Mouse (Mus musculus): ENCODE results near the gene C130026I21Rik. TPM values are rescaled to one million over a fixed set of nuclear protein-coding genes. Genes with fewer than 3 reads are reported as not detected.
A peak's percentile ranks its signal among the peaks of the same experiment; 100 is the strongest.
"Not testable (repeated sequence)": the region's sequence is repeated elsewhere in the genome, so short reads cannot be mapped to it uniquely, and the experiment has no call there.

C130026I21Rik gene
- 0.34 and 1.1 TPM in 2 replicates for polyA plus RNA-seq (2015; fragmentation: Nextera tagmentation; extraction: Ambion mirVana)

DNA sequence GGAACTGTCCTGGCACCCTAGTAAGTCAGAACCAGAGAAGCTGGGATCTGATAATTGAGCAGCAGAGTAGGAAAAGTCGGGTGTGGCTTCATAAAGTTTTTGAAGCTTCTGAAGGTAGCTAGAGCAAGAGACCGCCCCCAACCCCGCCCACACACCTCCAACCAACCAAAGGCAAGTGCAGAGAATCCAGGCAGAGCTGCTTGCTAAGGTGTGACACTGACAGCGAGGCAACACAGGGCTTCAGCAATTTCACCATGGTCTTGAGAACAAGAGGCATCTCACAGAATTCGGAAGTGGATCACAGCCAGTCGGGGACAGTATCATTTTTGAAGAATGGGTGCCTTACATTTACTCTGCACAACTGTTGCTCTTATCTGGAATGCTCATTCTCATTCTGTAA is at the start of gene C130026I21Rik:
Gene C130026I21Rik (minus strand): TSS at position 101 of the 400 bp plus-strand sequence.
- not testable (repeated sequence) for H3K4me3 ChIP-seq (ENCODE audit: low read depth, low read length); H3K4me2 ChIP-seq (ENCODE audit: low read depth, low read length); H3K27me3 ChIP-seq (ENCODE audit: insufficient read depth, low read length); H3K9ac ChIP-seq (replicated peaks); H3K9me3 ChIP-seq (ENCODE audit: low read length); H3K4me1 ChIP-seq (ENCODE audit: insufficient read depth); H3K36me3 ChIP-seq (replicated peaks; ENCODE audit: insufficient read depth, low read length); DNase-seq; H3K27ac ChIP-seq (ENCODE audit: low read depth); ATAC-seq
- no CpG with 5 or more reads among the region's 6 CpGs for whole genome bisulfite sequencing (ENCODE audit: insufficient replicate concordance)

DNA sequence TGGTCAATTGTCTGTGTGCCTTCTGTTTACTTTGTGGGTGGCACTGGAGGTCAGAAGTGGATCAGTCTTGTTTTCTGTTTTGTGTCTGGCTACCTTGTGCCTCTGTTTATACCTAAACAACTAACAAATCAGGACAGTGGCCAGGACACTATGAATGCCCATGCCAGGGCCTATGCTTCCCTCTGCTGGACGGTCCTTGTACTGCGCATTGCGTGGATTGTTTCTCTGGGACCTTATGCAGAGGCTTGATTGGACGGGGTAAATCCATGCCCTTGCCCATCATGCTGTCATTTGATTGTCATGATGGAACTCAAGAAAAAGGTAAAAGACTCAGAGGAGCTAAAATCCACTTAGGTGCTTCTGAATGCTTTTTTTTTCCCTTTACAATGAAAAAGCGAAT is 16.7 kb upstream of the C130026I21Rik start:
- DNase-seq; H3K9me3 ChIP-seq (ENCODE audit: low read length); H3K4me1 ChIP-seq (ENCODE audit: insufficient read depth); H3K4me2 ChIP-seq (ENCODE audit: low read depth, low read length); H3K9ac ChIP-seq (replicated peaks); H3K36me3 ChIP-seq (replicated peaks; ENCODE audit: insufficient read depth, low read length); H3K27me3 ChIP-seq (ENCODE audit: insufficient read depth, low read length); H3K4me3 ChIP-seq (ENCODE audit: low read depth, low read length); ATAC-seq; H3K27ac ChIP-seq (ENCODE audit: low read depth): not testable (repeated sequence)
- 37% methylated on average over 4 of the region's 5 CpGs for WGBS (ENCODE audit: insufficient replicate concordance)
- TF ChIP-seq CTCF (IDR thresholded peaks at IDR 0.05; ENCODE audit: low read depth) = peak; percentile 44

DNA sequence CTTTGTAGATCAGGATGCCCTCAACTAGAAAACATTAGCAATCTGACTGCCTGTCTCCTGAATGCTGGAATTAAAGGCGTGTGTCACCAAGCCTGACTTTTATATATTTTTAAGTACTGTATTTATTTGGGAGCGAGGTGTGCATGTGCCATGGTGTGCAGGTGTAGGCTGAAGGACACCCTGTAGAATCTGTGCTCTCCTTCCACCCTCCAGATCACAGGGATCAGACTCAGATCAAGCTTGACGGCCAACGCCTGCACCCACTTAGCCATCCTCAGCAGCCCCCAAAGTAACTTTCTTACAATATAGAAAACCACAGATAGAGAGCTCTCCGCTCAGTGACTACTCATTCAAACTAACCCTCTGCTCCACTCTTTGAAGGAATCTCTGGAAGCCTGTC is 6.1 kb upstream of the C130026I21Rik start:
- not testable (repeated sequence) for H3K9ac ChIP-seq (replicated peaks); H3K4me2 ChIP-seq (ENCODE audit: low read depth, low read length); H3K27ac ChIP-seq (ENCODE audit: low read depth); H3K4me1 ChIP-seq (ENCODE audit: insufficient read depth); H3K9me3 ChIP-seq (ENCODE audit: low read length); DNase-seq; H3K36me3 ChIP-seq (replicated peaks; ENCODE audit: insufficient read depth, low read length); ATAC-seq; H3K4me3 ChIP-seq (ENCODE audit: low read depth, low read length); H3K27me3 ChIP-seq (ENCODE audit: insufficient read depth, low read length)
- 72% methylated on average over 4 of the region's 5 CpGs for WGBS (ENCODE audit: insufficient replicate concordance)

DNA sequence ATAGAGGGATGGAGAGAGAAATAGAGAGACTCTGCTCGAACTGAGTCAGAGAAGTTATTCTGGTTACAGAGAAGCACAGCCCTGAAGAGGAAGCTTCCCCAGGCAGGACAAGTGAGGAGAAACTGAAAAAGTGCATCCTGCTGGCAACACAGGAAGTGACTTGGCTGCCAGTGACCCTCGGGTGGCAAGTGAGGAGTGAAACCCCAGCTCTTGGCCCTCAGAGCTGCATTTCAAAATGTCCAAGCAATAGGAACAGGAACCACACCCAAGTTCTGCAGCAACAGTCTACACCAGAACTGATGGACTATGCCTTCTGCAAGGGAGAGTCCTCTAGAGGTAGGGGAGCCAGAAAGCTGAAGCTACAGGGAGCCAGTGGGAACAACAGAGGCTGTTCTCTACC is 11.7 kb downstream of the C130026I21Rik start:
- not testable (repeated sequence) for H3K36me3 ChIP-seq (replicated peaks; ENCODE audit: insufficient read depth, low read length); H3K27me3 ChIP-seq (ENCODE audit: insufficient read depth, low read length); H3K27ac ChIP-seq (ENCODE audit: low read depth); H3K9me3 ChIP-seq (ENCODE audit: low read length); H3K9ac ChIP-seq (replicated peaks); ATAC-seq; H3K4me2 ChIP-seq (ENCODE audit: low read depth, low read length); H3K4me1 ChIP-seq (ENCODE audit: insufficient read depth); H3K4me3 ChIP-seq (ENCODE audit: low read depth, low read length)
- peak; percentile 12 for DNase-seq
- 42% methylated on average over 1 of the region's 2 CpGs for WGBS (ENCODE audit: insufficient replicate concordance)

DNA sequence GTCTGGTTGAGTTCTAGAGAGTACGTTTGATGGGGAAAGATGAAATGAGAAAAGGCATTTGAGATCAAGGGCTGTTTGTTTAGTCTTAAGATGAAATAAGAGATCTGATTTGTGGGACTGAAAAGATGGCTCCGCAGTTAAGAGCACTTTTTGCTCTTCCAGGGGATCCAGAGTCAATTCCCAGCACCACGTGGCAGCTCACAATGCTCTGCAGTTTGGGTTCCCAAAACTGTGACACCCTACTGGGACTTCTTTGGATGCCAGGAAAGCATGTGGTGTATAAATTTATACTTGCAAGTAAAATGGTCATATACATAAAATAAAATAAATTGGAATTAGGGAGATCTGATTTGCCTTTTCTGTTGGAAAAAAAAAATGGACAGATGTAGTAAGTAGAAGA is 15.1 kb downstream of the C130026I21Rik start:
- not testable (repeated sequence) for H3K9me3 ChIP-seq (ENCODE audit: low read length); H3K4me2 ChIP-seq (ENCODE audit: low read depth, low read length); H3K36me3 ChIP-seq (replicated peaks; ENCODE audit: insufficient read depth, low read length); ATAC-seq; DNase-seq; H3K4me3 ChIP-seq (ENCODE audit: low read depth, low read length); H3K27me3 ChIP-seq (ENCODE audit: insufficient read depth, low read length); H3K9ac ChIP-seq (replicated peaks); H3K4me1 ChIP-seq (ENCODE audit: insufficient read depth); H3K27ac ChIP-seq (ENCODE audit: low read depth)
- 56% methylated on average over 2 of the region's 3 CpGs for WGBS (ENCODE audit: insufficient replicate concordance)

DNA sequence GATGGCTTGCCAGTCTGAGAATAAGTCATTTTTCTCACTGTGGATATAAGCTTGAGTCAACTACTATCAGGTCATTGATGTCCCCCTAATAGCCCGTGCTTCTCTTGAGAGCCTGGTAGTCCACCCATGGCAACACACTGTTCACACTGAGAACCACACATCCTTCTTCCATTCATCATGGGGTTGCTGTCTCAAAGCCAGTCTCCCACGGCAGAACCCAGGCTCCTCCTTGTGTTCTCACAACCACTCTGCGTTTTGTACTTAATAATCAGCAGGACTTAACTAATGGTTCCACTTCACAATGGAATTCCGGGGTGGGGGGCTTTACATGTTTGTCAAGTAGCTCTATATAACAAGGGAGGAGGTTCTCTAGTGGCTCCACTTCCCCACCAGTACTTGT is 19.2 kb downstream of the C130026I21Rik start:
- H3K9me3 ChIP-seq (ENCODE audit: low read length); ATAC-seq; H3K4me1 ChIP-seq (ENCODE audit: insufficient read depth); H3K27ac ChIP-seq (ENCODE audit: low read depth); DNase-seq; H3K9ac ChIP-seq (replicated peaks); H3K4me2 ChIP-seq (ENCODE audit: low read depth, low read length); H3K36me3 ChIP-seq (replicated peaks; ENCODE audit: insufficient read depth, low read length); H3K4me3 ChIP-seq (ENCODE audit: low read depth, low read length); H3K27me3 ChIP-seq (ENCODE audit: insufficient read depth, low read length): not testable (repeated sequence)
- 77% methylated on average over 4 of the region's 4 CpGs for WGBS (ENCODE audit: insufficient replicate concordance)

DNA sequence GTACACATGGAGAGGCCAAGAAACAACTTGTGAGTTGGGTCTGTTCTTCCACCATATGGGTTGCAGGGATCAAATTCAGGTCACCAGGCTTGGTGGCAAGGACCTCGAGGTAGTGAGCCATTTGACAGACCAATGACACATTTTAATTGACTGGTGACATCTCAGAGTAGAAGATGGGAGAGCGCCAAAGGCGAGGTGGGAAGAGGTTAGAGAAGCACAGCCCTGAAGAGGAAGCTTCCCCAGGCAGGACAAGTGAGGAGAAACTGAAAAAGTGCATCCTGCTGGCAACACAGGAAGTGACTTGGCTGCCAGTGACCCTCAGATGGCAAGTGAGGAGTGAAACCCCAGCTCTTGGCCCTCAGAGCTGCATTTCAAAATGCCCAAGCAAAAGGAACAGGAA is 21.4 kb downstream of the C130026I21Rik start:
- not testable (repeated sequence) for H3K9me3 ChIP-seq (ENCODE audit: low read length); ATAC-seq; H3K4me1 ChIP-seq (ENCODE audit: insufficient read depth); H3K27ac ChIP-seq (ENCODE audit: low read depth); H3K36me3 ChIP-seq (replicated peaks; ENCODE audit: insufficient read depth, low read length); H3K4me3 ChIP-seq (ENCODE audit: low read depth, low read length); H3K4me2 ChIP-seq (ENCODE audit: low read depth, low read length); H3K27me3 ChIP-seq (ENCODE audit: insufficient read depth, low read length); H3K9ac ChIP-seq (replicated peaks)
- peak; percentile 14 for DNase-seq
- WGBS (ENCODE audit: insufficient replicate concordance) = 57% methylated on average over 3 of the region's 3 CpGs

DNA sequence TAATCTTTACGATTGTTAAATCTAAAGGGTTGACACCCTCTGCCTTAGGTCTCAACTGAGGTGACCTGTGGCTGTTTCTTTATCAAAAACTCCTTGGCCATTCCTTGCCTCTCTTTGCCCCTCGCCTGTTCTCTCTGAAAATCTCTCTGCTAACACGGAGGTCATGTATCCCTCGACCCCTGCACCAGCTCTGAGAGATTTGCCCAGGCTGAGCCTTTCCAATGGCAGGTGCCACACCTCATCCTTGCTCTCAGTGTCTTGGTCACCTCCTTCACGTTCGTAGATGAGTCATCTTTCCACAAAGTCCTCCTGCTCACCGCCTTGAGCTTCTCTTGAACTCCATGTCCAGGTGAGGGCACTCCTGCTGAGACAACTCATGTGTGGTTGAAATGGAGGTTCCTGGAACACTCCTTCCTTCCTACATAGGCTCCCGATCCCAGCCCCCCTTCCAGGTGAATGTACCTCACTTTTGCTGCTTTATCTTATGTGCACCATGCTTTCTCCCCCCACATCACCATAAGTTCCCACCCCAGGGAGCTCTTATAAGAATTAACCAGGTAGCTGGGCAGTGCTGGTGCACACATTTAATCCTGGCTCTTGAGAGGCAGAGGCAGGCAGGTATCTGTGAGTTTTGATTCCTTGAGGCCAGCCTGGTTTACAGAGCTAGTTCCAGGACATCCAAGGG is 23.4 kb downstream of the C130026I21Rik start:
- WGBS (ENCODE audit: insufficient replicate concordance) = 64% methylated on average over 8 of the region's 8 CpGs
- not testable (repeated sequence) for H3K4me2 ChIP-seq (ENCODE audit: low read depth, low read length); ATAC-seq; H3K27me3 ChIP-seq (ENCODE audit: insufficient read depth, low read length); H3K4me1 ChIP-seq (ENCODE audit: insufficient read depth); H3K36me3 ChIP-seq (replicated peaks; ENCODE audit: insufficient read depth, low read length); H3K4me3 ChIP-seq (ENCODE audit: low read depth, low read length); H3K27ac ChIP-seq (ENCODE audit: low read depth); H3K9me3 ChIP-seq (ENCODE audit: low read length); H3K9ac ChIP-seq (replicated peaks)
- DNase-seq = peak; percentile 8

DNA sequence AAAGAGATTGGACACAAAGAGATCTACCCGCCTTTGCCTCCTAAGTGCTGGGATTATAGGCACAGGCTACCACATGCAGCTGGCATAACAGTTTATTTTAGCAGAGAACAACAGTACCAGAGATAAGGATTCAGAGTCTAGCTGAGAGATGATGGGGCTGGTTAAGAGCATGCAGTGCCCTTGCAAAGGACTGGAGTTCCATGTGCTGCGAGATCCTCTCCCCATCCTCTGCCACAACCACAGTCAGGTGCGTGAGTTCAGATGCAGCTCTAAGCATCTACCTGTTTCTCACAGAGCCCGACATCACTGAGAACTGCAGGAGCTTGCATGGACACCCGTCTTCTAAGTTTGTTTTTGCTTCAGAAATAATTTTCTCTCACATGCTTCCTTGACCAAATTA is 24.1 kb downstream of the C130026I21Rik start:
- H3K4me1 ChIP-seq (ENCODE audit: insufficient read depth); H3K27me3 ChIP-seq (ENCODE audit: insufficient read depth, low read length); H3K27ac ChIP-seq (ENCODE audit: low read depth); ATAC-seq; H3K4me3 ChIP-seq (ENCODE audit: low read depth, low read length); H3K36me3 ChIP-seq (replicated peaks; ENCODE audit: insufficient read depth, low read length); H3K9ac ChIP-seq (replicated peaks); H3K9me3 ChIP-seq (ENCODE audit: low read length); H3K4me2 ChIP-seq (ENCODE audit: low read depth, low read length): not testable (repeated sequence)
- 69% methylated on average over 4 of the region's 5 CpGs for WGBS (ENCODE audit: insufficient replicate concordance)
- DNase-seq = peak; percentile 13

DNA sequence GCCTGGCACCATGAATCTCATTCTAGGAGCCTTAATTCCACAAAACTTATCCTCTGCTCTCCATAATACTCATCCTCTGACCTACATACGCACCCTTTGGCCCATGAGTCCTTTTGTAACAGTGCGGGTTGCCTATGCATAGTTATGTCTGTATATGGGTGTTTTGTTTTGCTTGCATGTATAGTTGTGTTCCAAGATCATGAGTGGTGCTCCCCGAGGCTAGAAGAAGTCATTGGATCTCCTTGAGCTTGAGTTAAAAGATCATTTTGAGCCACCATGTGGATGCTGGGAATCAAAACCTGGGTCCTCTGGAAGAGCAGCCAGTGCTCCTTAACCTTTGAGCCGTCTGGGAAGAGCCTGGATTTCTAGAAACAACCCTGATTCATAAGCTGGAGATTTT is 25.4 kb downstream of the C130026I21Rik start:
- H3K9ac ChIP-seq (replicated peaks); H3K36me3 ChIP-seq (replicated peaks; ENCODE audit: insufficient read depth, low read length); H3K4me3 ChIP-seq (ENCODE audit: low read depth, low read length); H3K27ac ChIP-seq (ENCODE audit: low read depth); H3K9me3 ChIP-seq (ENCODE audit: low read length); H3K27me3 ChIP-seq (ENCODE audit: insufficient read depth, low read length); ATAC-seq; H3K4me1 ChIP-seq (ENCODE audit: insufficient read depth); H3K4me2 ChIP-seq (ENCODE audit: low read depth, low read length): not testable (repeated sequence)
- 58% methylated on average over 3 of the region's 4 CpGs for WGBS (ENCODE audit: insufficient replicate concordance)
- peak; percentile 8 for DNase-seq

Measured in liver, postnatal 0 days (tissue).